Mouse (Mus musculus) skeletal muscle tissue, adult 2 months (tissue): ENCODE measurements around the gene Frmd4a.
A peak's percentile ranks its signal among the peaks of the same experiment; 100 is the strongest.

ENCODE experiments used
- DNase-seq: peaks from one replicate; pipeline ENCODE4 v3.0.0-alpha.2; 2012; ENCODE audit warnings: low read depth, low spot score

Gene Frmd4a

GRCm38 (mm10) chr2:4518549-4518948 is 501.0 kb downstream of the Frmd4a start:
- no peak for DNase-seq

- DNase-seq = no peak
These were observed 505.4 kb downstream of the Frmd4a start for GRCm38 (mm10) chr2:4522769-4523487.

DNA sequence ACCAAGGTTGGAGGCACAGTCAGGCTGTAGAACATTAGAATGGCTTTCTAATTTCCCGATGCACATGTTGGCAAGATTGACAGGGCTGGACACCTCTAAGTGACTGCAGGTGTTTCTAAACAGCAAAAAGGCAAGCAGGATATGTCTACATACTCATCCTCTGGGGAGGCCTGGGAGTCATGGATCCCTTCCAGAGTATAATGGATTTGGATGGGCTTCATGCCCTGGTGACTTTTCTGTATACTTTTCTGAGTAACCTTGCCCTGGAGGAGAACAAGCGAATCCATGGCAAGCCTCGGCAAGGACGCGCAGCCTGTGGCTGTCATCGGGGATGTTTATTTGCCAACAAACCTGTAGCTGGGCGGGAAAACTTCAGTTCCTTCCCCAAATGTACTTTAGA is 509.6 kb downstream of the Frmd4a start:
- no peak for DNase-seq

DNA sequence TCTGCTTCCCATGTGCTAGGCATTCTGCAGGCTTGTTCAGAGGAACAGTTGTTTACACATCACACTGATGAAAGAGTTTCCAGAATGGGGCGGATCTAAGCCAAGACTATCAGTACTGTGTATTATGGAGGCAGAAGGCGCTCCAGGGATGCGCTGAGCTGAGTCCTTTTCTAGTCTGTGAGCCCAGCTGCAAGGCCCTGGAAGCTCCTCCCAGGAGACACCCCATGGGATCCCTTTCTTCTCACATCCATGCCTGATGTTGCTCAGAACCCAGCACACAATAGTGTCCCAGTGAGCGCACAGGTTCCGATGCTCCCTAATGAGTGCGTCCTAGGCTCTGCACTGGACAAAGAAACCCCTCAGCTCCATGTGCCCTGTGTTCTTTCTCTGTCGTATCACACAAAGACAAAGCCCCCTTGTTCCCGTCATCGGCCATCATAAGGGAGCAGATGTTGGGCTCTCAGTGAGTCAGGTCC is 511.8 kb downstream of the Frmd4a start:
- no peak for DNase-seq

DNA sequence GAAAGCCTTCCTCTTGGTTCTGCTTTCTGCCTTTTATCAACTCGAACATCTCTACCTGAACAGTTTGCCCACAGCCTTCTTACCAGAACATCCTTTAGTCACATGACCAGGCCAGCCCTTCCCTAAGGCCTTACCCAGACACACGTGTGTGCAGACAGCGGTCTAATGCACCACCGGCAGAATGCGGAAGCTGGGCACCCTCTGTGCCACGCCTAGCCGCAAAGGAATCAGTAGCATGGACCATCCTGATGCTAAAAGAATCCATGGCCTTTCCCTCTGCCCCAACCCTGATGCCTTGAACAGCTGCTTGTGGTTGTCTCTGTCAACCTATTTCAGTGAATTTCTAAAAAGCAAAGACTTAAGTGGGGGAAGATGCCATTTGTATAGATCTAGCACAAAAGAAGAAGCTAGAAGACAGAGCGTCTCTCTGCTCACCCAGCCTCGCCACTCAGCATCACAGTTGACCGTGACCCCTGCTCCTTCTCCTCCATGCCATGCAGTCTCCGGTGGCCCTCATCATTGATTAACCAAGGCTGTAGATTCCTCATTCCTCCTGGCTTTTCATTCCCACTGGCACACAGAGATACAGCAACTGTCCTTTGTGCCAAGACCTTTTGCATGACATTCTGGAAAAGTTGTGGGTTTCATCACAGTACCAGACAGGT is 514.1 kb downstream of the Frmd4a start:
- no peak for DNase-seq

GRCm38 (mm10) chr2:4532198-4532568 is 514.7 kb downstream of the Frmd4a start:
- DNase-seq = no peak

GRCm38 (mm10) chr2:4532945-4533344 is 515.4 kb downstream of the Frmd4a start:
- DNase-seq = no peak

DNA sequence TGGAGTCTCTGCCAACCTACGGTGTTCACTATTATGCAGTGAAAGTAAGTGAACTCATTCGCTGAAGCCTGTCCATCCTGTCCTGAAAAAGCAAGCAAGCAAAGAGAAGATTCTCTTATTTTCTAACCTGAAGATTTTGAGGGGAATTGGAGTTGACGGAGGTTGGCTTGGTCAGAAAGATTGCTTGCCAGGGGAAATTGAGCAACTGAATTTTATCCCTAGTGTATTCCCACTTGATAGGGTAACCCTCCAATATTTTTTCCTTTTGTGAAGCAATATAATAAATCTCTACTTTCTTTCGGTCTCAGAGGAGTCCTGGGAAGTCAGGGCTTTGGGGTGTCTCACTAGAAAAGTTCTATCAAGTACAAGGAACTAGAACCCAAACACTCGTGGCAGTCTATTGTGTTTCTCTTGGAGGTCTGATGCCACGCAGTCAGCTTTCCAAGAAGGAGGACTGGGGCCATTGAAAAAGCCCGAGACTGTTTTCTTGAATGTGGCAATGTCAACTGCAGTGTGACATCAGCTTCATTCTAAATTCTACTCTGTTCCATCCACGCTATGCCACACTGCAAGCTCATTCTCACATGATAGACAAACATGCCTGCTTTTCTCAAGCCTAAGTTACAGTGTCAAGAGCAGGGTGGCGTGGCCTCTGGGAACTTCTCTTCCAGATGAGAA is 517.8 kb downstream of the Frmd4a start:
- DNase-seq = no peak

- no peak for DNase-seq
These were observed 523.8 kb downstream of the Frmd4a start for GRCm38 (mm10) chr2:4541330-4541729.

- no peak for DNase-seq
These were observed 524.5 kb downstream of the Frmd4a start for GRCm38 (mm10) chr2:4541844-4542628.

DNA sequence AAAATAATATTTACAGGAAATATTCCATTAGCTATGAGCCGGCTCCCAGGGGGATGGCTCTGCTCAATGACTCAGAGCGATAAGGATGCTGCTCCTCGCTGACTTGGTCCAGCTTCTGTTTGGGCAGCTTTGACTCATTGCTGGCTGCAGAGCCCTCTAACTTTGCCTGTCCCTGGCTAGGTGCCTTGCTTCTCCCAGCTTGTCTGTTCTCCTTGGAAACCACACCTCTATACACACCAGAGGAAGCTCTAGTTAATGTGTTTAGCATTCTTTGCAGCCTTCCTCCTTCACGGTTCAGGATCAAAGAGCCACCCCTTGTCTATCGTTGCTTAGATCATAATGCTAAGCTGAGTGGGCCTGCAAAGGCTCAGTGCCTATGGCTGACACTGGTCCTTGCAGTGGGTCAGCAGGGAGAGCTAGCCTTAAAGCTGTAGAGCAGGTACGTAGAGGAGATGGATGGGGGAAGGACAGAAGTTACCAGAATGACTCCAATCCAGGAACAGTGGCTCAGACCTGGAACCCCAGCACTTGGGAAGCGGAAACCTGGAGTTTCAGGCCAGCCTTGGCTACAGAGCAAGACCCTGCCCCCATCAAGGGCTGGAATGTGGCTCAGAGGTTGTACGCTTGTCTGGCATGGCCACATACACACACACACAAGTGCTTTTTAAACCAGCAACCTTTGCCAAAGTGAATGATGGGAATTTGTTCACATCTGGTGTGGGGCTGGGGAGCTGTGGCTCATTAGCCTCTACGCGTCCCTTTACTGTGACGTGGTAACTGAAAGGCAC is 525.3 kb downstream of the Frmd4a start:
- DNase-seq = peak; percentile 75

DNA sequence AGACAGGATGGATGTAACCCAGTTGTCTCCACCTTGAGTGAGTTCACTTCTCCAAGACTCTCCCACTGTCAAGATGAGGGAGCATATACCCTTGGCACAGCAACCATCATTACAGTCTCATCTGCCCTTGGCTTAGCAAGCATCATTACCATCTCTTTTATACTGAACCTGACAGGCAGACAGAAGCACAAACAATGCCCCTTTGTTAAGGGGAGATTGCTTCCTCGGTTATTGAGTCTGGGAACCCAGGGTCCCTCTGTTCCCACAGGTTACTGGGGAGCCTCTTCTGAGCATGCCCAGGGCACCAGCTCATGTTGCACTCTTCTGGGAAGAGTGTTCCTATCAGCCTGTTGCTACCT is 525.9 kb downstream of the Frmd4a start:
- no peak for DNase-seq

DNA sequence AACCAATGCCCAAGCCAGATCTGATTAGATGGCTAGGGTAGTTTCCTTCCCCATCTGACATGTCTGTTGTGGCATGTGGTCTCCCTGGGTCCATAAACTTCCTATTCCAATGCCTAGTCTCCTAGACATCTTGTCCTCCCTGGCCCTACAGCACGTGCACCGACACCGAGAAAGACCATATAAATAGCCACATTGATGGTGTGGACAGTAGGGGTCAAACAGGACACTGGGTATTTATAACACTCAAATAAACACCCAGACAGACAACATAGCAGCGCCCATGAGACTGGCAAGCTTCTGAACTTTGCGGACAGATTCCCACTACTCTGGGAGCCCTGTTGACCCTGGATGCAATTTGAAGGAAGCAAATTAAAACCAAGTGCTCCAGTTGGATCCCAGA is 526.8 kb downstream of the Frmd4a start:
- no peak for DNase-seq

DNA sequence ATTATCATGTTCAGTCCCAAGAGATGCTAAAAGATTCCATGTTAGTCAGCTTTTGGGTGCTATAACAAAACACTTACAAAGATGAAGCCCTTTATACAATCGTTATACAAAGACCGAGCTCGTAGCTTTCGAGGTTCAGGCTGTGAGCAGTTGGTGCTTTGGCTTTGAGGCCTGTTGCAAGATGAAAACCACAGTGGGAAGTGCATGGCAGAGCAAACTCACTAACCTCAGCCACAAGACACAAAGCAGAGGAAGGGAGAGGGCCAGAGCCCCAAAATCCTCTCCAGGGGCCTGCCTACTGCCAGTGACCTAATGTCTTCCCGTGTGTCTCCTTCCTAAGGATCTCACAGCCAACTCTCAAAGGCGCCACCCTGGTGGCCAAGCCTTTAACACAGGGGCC is 527.7 kb downstream of the Frmd4a start:
- DNase-seq = no peak

GRCm38 (mm10) chr2:4547003-4547662 is 529.6 kb downstream of the Frmd4a start:
- DNase-seq = no peak

- DNase-seq = no peak
These were observed 531.8 kb downstream of the Frmd4a start for GRCm38 (mm10) chr2:4549271-4549670.

DNA sequence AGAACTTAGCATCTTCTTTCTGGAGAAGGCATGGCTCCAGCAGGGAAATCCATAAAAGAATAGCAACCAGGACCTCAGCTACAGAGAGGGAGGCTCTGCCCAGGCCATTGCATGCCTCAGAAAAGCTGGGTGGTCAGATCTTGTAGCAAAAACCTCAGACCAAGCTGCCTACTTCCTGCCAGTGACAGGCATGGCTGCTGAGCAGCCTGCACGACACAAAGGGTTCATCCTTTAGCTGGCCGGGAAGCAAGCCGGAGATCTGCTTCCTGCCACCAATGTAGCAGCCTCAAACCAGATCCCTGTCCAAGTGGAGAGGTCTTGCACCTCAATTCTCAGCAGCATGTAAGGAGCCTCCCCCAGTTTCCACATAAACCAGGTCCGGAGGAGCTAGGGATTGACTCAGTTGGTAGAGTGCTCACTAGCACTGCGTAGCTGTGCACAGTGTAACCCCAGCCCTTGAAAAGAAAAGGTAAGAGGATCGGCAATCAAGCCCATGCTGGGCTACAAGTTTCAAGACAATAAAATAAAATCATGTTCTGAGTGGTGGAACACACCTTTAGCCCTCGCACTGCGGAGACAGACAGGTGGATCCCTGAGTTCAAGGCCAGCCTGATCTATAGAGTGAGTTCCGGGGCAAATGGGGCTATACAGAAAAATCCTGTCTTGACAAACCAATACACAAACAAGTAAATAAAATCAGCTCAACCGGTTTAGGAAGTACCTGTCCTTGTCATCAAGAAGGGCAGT is 532.7 kb downstream of the Frmd4a start:
- DNase-seq = no peak

DNA sequence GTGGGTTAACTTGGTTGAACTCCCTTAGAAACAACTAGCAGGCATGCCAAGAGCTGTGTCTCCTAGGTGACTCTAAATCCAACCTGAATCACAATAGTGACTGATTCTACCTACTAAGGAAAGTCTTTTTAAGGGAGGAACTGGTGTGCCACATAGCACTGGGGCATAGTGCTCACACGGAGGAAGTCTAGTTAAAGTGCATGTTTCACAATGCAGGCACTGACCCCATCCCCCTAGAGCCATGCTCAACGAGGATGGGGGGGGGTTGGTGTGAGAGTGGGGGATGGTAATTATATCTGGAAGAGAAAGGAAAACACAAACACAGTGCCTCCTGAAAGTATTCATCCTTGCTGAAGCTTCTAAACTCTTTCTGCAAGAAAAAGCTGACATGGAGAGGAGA is 533.9 kb downstream of the Frmd4a start:
- no peak for DNase-seq

- DNase-seq = no peak
These were observed 534.3 kb downstream of the Frmd4a start for GRCm38 (mm10) chr2:4551866-4552265.

DNA sequence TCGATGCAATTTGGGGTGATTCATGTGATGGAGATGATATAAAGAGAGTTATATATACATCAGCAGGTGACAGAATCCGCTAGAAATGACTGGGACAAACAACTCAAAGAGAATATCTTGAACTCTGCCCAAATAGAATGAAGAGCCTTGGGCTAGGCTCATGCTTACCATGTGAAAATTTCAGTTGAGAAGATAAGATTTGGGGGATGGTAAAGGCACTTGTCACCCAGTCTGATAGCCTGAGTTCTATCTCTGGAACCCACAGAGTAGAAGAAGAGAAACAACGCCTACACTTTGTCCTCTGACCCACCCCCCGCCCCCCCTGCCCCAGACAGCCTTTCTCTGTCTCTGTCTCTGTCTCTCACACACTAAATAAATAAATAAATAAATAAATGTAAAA is 535.0 kb downstream of the Frmd4a start:
- DNase-seq = no peak
